Mouse (Mus musculus) forebrain, embryonic 16.5 days (tissue): ENCODE results near the gene Ptprf. TPM values are rescaled to one million over a fixed set of nuclear protein-coding genes. Genes with fewer than 3 reads are reported as not detected.

Experiments
- ATAC-seq: fragments of 200-750 bp; cut with Nextera tagmentation; 2 replicates; pipeline ENCODE4 v1.8.0; 2017; ENCODE audit warnings: mild to moderate bottlenecking, moderate library complexity
- H3K27ac ChIP-seq: fragments of 300-500 bp; sonication (generic); 2 replicates; pipeline ENCODE4 v1.5.1; 2014; ENCODE audit warnings: low read length, control low read depth
- H3K27me3 ChIP-seq: fragments of 300-500 bp; sonication (generic); replicated peaks from 2 replicates; pipeline ENCODE4 v1.6.1; 2014; ENCODE audit warnings: low read length; ENCODE audit not compliant: control insufficient read depth, insufficient read depth
- H3K36me3 ChIP-seq: fragments of 300-500 bp; sonication (generic); 2 replicates; pipeline ENCODE4 v1.6.1; 2014; ENCODE audit not compliant: control insufficient read depth, insufficient read depth
- H3K4me1 ChIP-seq: fragments of 300-500 bp; sonication (generic); replicated peaks from 2 replicates; pipeline ENCODE4 v1.6.1; 2014; ENCODE audit warnings: low read length; ENCODE audit not compliant: control insufficient read depth, insufficient read depth
- H3K4me2 ChIP-seq: fragments of 300-500 bp; sonication (generic); 2 replicates; pipeline ENCODE4 v1.6.1; 2014; ENCODE audit warnings: mild to moderate bottlenecking, low read length, control low read depth
- H3K4me3 ChIP-seq: fragments of 300-500 bp; sonication (generic); replicated peaks from 2 replicates; pipeline ENCODE4 v1.5.1; 2014; ENCODE audit warnings: mild to moderate bottlenecking, low read length, control low read depth
- H3K9ac ChIP-seq: fragments of 300-500 bp; sonication (generic); replicated peaks from 2 replicates; pipeline ENCODE4 v1.6.1; 2014; ENCODE audit warnings: low read depth, low read length, control low read depth
- H3K9me3 ChIP-seq: fragments of 300-500 bp; sonication (generic); 2 replicates; pipeline ENCODE4 v1.6.1; 2016; ENCODE audit warnings: low read length; ENCODE audit not compliant: control insufficient read depth
- WGBS: fragments of 180-500 bp; shearing (Covaris S2); extraction: QIAGEN DNeasy Blood & Tissue Kit; methylation state at CpG from one replicate; pipeline ENCODE4 v1.1.7; 2014; 5-methylcytosine and 5-hydroxymethylcytosine counted together
- polyA plus RNA-seq: library from polyadenylated mRNA; unstranded; fragments of >200 nt; fragmentation: Nextera tagmentation; extraction: Ambion mirVana; gene quantifications from 2 replicates; pipeline ENCODE4 v1.2.1, GENCODE M21; 2015

The Ptprf gene
- polyA plus RNA-seq, 1 experiment from 2014 or later: 81.6 TPM

DNA sequence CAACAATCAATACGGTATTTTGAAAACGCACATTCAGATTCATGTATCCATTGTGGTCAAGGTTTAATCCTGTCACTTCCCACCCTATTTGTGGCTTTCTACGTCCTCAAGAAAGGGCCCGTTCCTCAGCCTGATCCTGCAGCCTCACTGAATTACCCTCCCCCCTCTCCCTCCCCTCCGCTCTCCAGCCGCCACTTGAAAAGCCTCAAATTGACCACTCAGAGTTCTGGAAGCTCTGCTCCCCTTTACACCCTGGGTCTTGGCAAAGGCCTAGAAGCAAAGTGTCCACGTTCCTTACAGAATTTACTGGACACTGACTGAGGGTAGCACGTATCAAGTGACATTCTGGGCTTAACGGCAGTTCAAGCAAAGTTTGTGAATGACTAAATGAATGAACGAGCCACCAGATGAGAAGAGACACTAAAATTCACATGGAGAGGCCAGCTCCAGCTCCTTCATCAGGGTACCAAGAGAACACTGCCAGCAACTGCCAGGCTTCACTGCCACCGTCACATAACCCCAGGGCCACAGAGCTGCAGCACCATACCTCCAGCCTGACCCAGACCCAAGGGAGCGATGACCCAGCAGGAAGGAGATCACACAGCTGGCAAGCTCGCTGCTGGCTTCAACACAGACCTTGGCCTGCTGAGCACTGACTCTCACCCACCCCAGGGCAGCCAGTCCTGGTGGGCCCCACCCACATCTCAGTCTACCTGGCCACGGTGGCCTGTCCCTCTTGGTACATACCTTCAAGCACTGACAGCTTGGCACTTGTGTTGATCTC, 22.6 kb downstream of the Ptprf start:
- peaks cover 6% of the 10 kb centered on the region; the same call in 1 of the 2 replicates for H3K36me3 ChIP-seq

DNA sequence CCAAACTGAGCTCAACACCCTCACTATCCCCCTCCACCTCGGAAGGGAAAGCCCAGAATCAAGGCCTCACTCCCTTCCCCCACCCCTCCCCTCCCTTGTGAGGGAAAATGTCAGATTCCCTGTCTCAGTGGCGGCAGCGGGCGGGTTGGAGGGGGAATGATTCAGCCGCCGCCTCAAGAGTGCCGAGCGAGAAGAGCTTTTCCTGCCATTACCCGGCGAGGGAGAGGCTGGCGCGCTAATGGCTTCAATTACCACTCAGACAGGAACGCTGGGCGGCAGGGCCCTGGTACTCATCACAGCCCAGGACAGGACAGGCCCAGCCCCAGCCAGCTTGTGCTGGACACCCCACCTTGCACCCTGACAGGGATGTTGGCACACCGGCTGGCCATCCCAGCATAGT, 25.6 kb downstream of the Ptprf start:
- no peaks in the 10 kb centered on the region; the same call in 1 of the 2 replicates for H3K9me3 ChIP-seq
- H3K4me2 ChIP-seq: 0 out of 2 replicates have a peak overlapping the region, but pooled peaks have one; percentile 18
- H3K4me1 ChIP-seq: peaks cover 38% of the 10 kb centered on the region
- peak overlapping the region; percentile 77 for H3K27ac ChIP-seq
- peak overlapping the region; percentile 35 for H3K9ac ChIP-seq
- ATAC-seq: peak; percentile 26; the same call in 1 of the 2 replicates
- peaks cover 3% of the 10 kb centered on the region; the same call in 1 of the 2 replicates for H3K36me3 ChIP-seq
- H3K4me3 ChIP-seq: no peak overlapping the region
- 26% methylated on average over 15 of the region's 15 CpGs for WGBS
- H3K27me3 ChIP-seq: no peaks in the 10 kb centered on the region

More for the DNA sequence above, 22.6 kb downstream of the Ptprf start:
- Histone ChIP-seq H3K9ac (no peak overlapping the region), H3K27me3 (no peaks in the 10 kb centered on the region), H3K4me2 (no peak overlapping the region), H3K4me1 (peaks cover 28% of the 10 kb centered on the region), H3K9me3 (peaks cover 3% of the 10 kb centered on the region; the same call in 1 of the 2 replicates), H3K27ac (no peak overlapping the region), H3K4me3 (no peak overlapping the region)
- WGBS: 70% methylated on average over 13 of the region's 14 CpGs
- no peak for ATAC-seq

DNA sequence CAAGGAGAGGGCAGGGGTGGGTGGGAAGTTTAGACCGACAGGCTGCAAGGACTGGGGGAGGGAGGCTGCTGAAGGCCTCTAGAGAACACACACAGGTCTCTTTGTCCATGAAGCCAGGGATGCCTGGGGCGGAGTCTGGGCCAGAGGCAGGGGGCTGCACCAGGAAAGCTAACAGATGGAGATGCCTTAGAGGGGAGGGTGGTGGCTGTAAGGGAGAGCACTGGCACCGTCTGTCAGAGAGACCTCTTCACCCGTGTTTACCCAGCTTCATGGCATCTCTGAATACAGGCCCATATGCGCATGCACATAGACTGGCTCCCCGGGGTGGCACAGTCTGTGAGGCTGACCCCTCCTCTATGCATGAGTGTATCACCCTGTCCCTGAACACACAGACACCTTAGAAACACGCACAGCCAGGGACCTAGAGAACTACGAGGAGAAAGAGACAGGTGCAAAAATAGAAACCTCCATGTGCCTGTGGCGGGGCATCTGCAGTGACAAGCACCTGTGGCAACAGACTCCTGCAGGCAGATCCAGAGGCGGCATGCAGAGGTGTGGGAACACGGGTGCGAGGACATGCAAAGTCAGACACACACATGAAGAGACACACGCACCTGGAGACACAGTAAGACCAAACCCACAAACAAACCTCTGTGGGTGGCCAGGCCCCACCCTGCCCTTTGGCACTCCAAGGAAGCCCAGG, 29.3 kb downstream of the Ptprf start:
- Histone ChIP-seq H3K27me3 (no peaks in the 10 kb centered on the region), H3K9ac (no peak overlapping the region; the same call in 1 of the 2 replicates), H3K9me3 (no peaks in the 10 kb centered on the region), H3K4me1 (peaks cover 49% of the 10 kb centered on the region), H3K27ac (peak overlapping the region; percentile 73; the same call in 1 of the 2 replicates), H3K36me3 (no peaks in the 10 kb centered on the region), H3K4me2 (peak overlapping the region; percentile 77; the same call in 1 of the 2 replicates), H3K4me3 (no peak overlapping the region)
- 33% methylated on average over 13 of the region's 13 CpGs for WGBS
- ATAC-seq: peak; percentile 36

DNA sequence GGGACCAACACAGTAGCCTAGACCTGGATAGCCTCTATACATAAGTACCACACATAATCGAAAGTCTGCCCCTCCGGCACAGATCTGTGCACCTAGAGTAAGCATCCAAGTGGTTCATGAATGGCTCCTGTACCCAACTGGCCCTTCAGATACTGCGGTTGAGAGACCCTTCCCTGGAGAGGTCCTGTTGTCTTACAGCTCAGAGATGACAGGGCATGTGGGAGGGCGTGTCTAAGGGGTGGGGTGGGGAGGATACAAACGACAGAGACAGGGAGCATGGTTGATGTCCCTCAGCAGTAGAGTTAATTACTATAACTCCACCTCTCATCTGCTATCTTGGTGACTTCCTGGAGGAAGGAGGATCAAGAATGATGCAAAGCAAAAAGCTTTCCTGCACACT, 29.9 kb downstream of the Ptprf start:
- no peaks in the 10 kb centered on the region for H3K36me3 ChIP-seq
- H3K4me2 ChIP-seq: peak overlapping the region; percentile 77
- peak overlapping the region; percentile 66 for H3K9ac ChIP-seq
- WGBS: 22% methylated on average over 5 of the region's 5 CpGs
- H3K4me1 ChIP-seq: peaks cover 53% of the 10 kb centered on the region
- peak; percentile 2; the same call in 1 of the 2 replicates for ATAC-seq
- no peaks in the 10 kb centered on the region for H3K27me3 ChIP-seq
- H3K9me3 ChIP-seq: no peaks in the 10 kb centered on the region
- H3K27ac ChIP-seq: peak overlapping the region; percentile 73
- H3K4me3 ChIP-seq: peak overlapping the region; percentile 56

DNA sequence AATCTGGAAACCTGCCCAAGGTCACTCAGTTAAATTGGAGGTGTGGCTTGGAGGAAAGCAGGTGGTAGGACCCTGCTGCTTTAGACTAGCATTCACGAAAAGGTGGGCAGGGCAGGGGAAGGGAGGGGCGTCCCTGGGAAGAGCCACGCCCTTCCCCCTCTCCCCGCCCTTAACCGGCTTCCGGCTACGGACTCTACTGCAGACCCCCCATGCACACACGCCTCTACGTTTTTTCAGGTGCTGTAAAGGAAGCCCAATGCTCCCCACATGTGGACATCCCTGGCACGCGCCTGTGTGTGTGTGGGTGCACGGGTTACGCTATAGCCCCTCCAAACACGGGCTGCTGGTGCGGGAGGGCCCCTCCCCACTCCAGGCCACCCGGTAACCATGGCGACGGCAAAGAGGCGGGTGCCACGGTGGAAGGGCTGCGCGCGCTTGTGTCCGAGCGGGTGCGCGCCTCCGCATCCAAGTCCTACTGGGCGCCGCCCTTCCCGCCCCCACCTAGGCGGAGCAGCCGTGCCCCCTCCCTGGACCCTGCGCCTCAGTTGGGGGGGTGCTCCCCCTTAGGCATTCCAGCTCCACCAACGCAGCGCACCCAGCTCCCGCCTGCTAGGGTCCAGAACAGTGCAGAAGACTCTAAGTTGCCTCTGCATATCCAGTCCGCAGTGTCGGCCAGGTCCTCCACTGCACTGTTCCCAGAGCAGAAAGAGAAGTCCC, 30.5 kb downstream of the Ptprf start:
- Histone ChIP-seq H3K36me3 (no peaks in the 10 kb centered on the region), H3K27me3 (no peaks in the 10 kb centered on the region), H3K27ac (peak overlapping the region; percentile 73), H3K4me3 (peak overlapping the region; percentile 56), H3K9me3 (no peaks in the 10 kb centered on the region), H3K4me1 (peaks cover 54% of the 10 kb centered on the region), H3K9ac (peak overlapping the region; percentile 66), H3K4me2 (peak overlapping the region; percentile 77)
- under 1% methylated on average over 39 of the region's 39 CpGs for WGBS
- peak; percentile 56 for ATAC-seq

DNA sequence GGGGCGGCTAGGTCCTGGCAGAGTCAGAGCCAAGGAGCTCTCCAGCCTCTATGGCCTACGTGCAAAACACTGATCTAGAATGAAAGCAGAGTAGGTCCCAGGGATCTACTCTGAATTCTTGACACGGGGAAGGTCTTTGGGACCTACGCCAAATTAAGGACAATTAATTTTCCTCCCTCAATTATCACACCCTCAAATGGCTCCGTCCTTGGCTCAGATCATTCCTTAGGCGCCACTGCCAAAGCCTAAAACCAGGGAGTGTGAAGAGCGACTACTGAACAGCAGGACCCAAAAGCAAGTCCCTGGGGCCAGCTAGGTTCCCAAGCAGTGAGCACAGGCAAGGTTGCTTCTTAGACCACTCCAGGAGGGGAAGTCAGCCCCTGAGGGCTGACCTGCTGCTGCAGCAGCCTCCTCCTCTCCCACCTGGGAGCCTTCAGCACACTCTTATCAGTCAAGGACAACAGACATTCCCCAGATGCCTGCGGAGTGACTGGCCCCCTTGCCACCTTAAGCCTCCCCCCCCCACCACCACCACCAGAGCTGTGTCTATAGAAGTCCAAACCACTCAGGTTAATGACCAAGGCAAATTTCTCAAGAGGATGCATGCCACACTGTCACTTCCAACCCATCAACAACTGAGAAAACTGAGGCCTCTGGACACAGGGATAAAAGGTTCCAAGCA, 31.3 kb downstream of the Ptprf start:
- Histone ChIP-seq H3K4me1 (peaks cover 47% of the 10 kb centered on the region), H3K9ac (peak overlapping the region; percentile 20; the same call in 1 of the 2 replicates), H3K36me3 (0 out of 2 replicates have a peak, but pooled peaks cover 3% of the 10 kb centered on the region), H3K27me3 (no peaks in the 10 kb centered on the region), H3K27ac (peak overlapping the region; percentile 73), H3K9me3 (no peaks in the 10 kb centered on the region), H3K4me3 (no peak overlapping the region; the same call in 1 of the 2 replicates), H3K4me2 (no peak overlapping the region)
- ATAC-seq: no peak
- 30% methylated on average over 8 of the region's 8 CpGs for WGBS

DNA sequence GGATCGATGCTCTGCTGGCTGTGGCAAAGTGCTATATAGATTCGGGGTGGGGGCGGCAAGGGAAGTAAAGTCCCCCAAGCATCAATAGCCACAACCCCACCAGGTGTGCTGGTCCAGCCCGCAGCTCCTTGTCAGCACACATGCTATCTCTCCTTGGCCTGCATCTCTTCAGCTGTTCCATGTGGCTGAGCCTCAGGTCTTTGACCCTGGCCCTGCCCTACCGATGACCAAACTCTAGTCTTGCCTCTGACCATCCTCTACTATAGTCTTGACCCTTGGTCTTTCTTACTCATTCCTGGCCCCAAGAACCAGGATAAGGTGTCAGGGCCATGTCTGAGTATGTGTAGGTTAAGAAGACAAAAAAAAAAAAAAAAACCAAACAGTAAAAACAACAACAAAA, 33.2 kb downstream of the Ptprf start:
- Histone ChIP-seq H3K4me1 (peaks cover 44% of the 10 kb centered on the region), H3K36me3 (peaks cover 7% of the 10 kb centered on the region; the same call in 1 of the 2 replicates), H3K27ac (no peak overlapping the region)

DNA sequence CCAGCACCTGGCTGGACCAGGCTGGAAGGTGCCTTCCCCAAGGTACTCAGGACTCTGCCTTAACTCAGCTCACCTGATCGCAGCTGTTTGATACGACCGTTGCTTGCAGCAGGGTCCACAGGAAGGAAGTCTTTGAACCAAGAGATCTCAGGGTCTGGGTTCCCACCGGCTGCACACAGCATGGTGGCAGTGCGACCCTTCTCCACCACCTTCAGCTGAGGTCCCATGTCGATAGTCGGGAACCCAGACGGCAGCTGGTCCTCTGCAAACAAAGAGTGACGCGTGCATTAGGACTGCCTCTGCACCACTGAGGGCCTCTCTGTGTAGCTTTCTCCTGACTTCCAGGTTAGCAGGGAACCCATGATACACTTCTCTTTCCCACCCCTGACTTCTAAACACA, 33.8 kb downstream of the Ptprf start:
- Histone ChIP-seq H3K36me3 (peaks cover 7% of the 10 kb centered on the region; the same call in 1 of the 2 replicates), H3K4me1 (peaks cover 39% of the 10 kb centered on the region), H3K27me3 (no peaks in the 10 kb centered on the region), H3K4me2 (no peak overlapping the region), H3K9me3 (no peaks in the 10 kb centered on the region), H3K4me3 (no peak overlapping the region), H3K9ac (no peak overlapping the region), H3K27ac (no peak overlapping the region)
- no peak for ATAC-seq
- WGBS: 88% methylated on average over 10 of the region's 10 CpGs

More for the DNA sequence above, 33.2 kb downstream of the Ptprf start:
- 93% methylated on average over 5 of the region's 5 CpGs for WGBS
- Histone ChIP-seq H3K4me3 (no peak overlapping the region), H3K27me3 (no peaks in the 10 kb centered on the region), H3K9ac (no peak overlapping the region), H3K4me2 (no peak overlapping the region), H3K9me3 (no peaks in the 10 kb centered on the region)
- ATAC-seq: no peak
